Mouse (Mus musculus) layer of hippocampus, postnatal 25 days (tissue): ENCODE results near the gene Creb3. TPM values are rescaled to one million over a fixed set of nuclear protein-coding genes. Genes with fewer than 3 reads are reported as not detected.

Experiments used
- total RNA-seq, 2 experiments: library from RNA; stranded (reverse); gene quantifications; 2 replicates each; pipeline ENCODE4 v1.2.3; 2021

Creb3 gene
- total RNA-seq, 2 experiments from 2014 or later: 58.8 to 71.2 TPM

Other genes with a start within 250 kb of the Creb3 start
- 100 to 1,000 TPM; 122 to 123 TPM for gene Rusc2, start 180.4 kb upstream of the Creb3 start, total RNA-seq
- 1 to 10 TPM in 1 of 2 experiments, under 1 TPM in 1; 0.59 to 3.1 TPM for gene Fam166b, start 133.2 kb upstream of the Creb3 start, total RNA-seq
- 10 to 100 TPM; 74.1 to 77.6 TPM for gene Tesk1, start 120.4 kb upstream of the Creb3 start, total RNA-seq
- gene Cd72, start 107.7 kb upstream of the Creb3 start, total RNA-seq: under 1 TPM in 1 of 2 experiments, not detected in 1; 0.22 TPM
- gene Sit1, start 78.6 kb upstream of the Creb3 start, total RNA-seq: not detected
- gene Ccdc107, start 69.4 kb upstream of the Creb3 start, total RNA-seq: 10 to 100 TPM; 23.5 to 28.1 TPM
- gene Arhgef39, start 62.6 kb upstream of the Creb3 start, total RNA-seq: under 1 TPM; 0.27 to 0.70 TPM
- under 1 TPM; 0.22 to 0.35 TPM for gene Car9, start 55.4 kb upstream of the Creb3 start, total RNA-seq
- 1 to 10 TPM; 5.1 to 5.8 TPM for gene Tpm2, start 38.6 kb upstream of the Creb3 start, total RNA-seq
- gene Tln1, start 359 bp downstream of the Creb3 start, total RNA-seq: 10 to 100 TPM; 40.9 to 47.3 TPM
- gene Rgp1, start 16.4 kb downstream of the Creb3 start, total RNA-seq: 10 to 100 TPM; 40.9 to 42.7 TPM
- 10 to 100 TPM; 60.8 to 64.4 TPM for gene Gba2, start 16.5 kb downstream of the Creb3 start, total RNA-seq
- not detected for gene Msmp, start 22.2 kb downstream of the Creb3 start, total RNA-seq
- gene Npr2, start 69.6 kb downstream of the Creb3 start, total RNA-seq: 10 to 100 TPM; 44.3 to 58.4 TPM
- gene Spag8, start 91.3 kb downstream of the Creb3 start, total RNA-seq: 1 to 10 TPM; 1.4 to 1.5 TPM
- gene Hint2, start 94.1 kb downstream of the Creb3 start, total RNA-seq: 10 to 100 TPM; 36.6 to 38.8 TPM
- 10 to 100 TPM; 66.5 to 70.9 TPM for gene Tmem8b, start 106.6 kb downstream of the Creb3 start, total RNA-seq
- gene Fam221b, start 106.8 kb downstream of the Creb3 start, total RNA-seq: 1 to 10 TPM; 1.2 to 1.3 TPM
- gene Olfr70, start 138.5 kb downstream of the Creb3 start, total RNA-seq: not detected
- gene Olfr71, start 147.9 kb downstream of the Creb3 start, total RNA-seq: not detected
- 1 to 10 TPM in 1 of 2 experiments, under 1 TPM in 1; 0.54 to 1.2 TPM for gene Hrct1, start 164.9 kb downstream of the Creb3 start, total RNA-seq
- 1 to 10 TPM in 1 of 2 experiments, under 1 TPM in 1; 0.57 to 1.1 TPM for gene Spaar, start 167.7 kb downstream of the Creb3 start, total RNA-seq
- gene Olfr159, start 208.7 kb downstream of the Creb3 start, total RNA-seq: not detected